Mouse (Mus musculus): ENCODE data around the gene Ccdc9b.

Ccdc9b gene

DNA sequence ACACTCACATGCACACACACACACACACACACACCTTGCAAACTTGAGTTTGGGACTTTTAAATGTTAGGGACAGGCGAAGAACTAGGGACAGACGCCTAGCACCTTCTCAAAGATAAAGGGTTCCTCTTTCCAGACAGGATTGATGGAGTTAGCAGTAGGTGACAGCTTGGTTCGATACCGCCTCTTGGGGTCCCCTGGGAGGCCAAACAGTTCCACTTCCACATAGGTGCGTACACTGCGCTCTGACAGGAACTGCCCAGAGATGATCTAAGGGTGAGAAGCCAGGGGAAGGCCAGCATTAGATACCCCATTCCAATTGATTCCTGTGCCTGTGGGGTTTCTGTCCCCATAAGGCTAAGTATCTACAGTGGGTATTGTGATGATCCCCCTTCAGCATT is 48.8 kb downstream of the Ccdc9b start:
- no peak for DNase-seq (ENCODE audit: low read depth, low spot score)

DNA sequence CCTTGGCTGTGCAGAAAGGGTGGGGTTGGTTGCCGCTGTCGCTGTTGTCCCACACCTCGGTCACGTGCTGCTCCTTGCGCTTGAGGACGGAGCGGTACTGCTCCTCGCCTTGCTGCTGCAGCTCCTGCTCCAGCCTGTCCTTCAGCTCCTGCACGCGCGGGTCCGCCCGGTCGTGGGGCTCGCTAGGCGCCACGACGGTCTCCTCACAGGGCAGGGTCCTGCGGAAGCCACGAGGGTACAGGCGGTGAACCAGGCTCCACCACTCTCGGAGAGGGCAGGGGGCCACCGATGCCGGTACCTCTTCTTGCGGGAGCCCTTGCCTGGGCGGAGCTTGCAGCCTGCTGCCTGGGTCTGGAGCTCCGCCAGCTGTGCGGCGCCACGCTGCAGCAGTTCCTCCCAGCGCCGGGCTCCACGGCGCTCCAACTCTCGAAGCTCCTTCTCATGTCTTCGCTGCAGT is 51.4 kb downstream of the Ccdc9b start:
- DNase-seq (ENCODE audit: low read depth, low spot score) = no peak

- no peak for DNase-seq (ENCODE audit: low read depth, low spot score)
These were observed 52.7 kb downstream of the Ccdc9b start for GRCm38 (mm10) chr2:118709655-118710221.

DNA sequence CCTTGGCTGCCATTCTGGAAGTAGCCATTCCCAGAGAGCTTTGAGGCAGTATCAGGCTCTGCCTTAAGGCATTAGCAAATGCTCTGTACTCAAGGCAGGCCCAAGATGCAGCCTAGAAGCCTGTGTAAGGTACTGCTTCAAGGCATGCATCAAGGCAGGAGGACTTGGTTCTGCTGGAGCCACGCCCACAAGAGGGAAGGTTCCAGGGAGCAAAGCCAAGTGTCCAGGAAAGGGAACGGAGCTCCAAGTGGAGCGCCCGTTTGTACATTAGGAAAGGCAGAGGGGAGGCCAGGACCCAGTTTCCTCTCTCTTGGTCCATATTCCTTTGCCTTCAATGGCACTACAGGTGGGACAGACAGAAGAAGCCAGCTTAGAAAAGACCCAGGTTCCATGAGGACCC is 54.0 kb downstream of the Ccdc9b start:
- no peak for DNase-seq (ENCODE audit: low read depth, low spot score)

- no peak for DNase-seq (ENCODE audit: low read depth, low spot score)
These were observed 56.0 kb downstream of the Ccdc9b start for GRCm38 (mm10) chr2:118706436-118706835.

All from skeletal muscle tissue, adult 2 months (tissue).